Mouse (Mus musculus) adrenal gland, postnatal 36 days (tissue): ENCODE results near the gene 4930438A08Rik. TPM values are rescaled to one million over a fixed set of nuclear protein-coding genes. Genes with fewer than 3 reads are reported as not detected.
"Not testable (repeated sequence)": the region's sequence is repeated elsewhere in the genome, so short reads cannot be mapped to it uniquely, and the experiment has no call there.

ENCODE experiments used
- DNase-seq, 2 experiments: peaks; one replicate each; pipeline ENCODE4 v3.0.0; 2021; ENCODE audit warnings: mixed read lengths in 1 of 2
- long read RNA-seq, 2 experiments: library from polyadenylated mRNA; stranded (forward); transcript quantifications; one replicate each; pipeline ENCODE4 v2.0.0; 2021; ENCODE audit warnings: borderline sequencing depth in 2 of 2
- total RNA-seq, 2 experiments: library from RNA; stranded (reverse); gene quantifications; 2 replicates each; pipeline ENCODE4 v1.2.3; 2021

4930438A08Rik gene
- total RNA-seq, result not detected
- long read RNA-seq, experiment 1, result 0 reads
- long read RNA-seq, experiment 2, result 0 reads

DNA sequence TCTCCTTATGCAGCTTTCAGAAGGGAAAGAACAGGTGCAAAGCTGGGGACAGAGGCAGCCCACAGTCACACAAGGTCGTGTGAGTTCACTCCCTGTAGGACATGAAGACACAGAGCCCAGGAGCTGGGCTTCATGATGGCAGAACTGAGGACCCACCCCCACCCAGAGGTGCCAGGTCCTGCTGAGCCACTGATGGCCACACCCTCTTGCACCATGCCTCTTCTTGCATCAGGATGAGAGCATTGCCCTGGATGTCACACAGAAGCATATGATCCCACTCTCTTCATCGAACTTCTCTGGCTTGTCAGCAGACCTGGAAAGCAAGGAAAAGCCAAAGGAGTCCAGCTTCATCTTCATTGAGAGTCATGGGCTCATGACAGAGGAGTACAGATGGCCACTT, at the start of gene 4930438A08Rik:
TSS of gene 4930438A08Rik (plus strand) at position 228 of the 400 bp plus-strand sequence.
- no peak for DNase-seq

DNA sequence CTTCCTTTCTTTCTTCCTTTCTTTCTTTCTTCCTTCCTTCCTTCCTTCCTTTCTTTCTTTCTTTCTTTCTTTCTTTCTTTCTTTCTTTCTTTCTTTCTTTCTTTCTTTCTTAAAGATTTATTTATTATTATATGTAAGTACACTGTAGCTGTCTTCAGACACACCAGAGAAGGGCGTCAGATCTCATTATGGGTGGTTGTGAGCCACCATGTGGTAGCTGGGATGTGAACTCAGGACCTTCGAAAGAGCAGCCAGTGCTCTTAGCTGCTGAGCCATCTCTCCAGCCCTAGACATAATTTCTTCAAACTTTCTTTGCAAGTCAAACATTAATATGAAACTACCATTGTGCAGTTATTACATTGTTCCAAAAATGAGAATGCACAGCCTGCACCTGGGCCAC, 49.7 kb upstream of the 4930438A08Rik start:
- not testable (repeated sequence) for DNase-seq

DNA sequence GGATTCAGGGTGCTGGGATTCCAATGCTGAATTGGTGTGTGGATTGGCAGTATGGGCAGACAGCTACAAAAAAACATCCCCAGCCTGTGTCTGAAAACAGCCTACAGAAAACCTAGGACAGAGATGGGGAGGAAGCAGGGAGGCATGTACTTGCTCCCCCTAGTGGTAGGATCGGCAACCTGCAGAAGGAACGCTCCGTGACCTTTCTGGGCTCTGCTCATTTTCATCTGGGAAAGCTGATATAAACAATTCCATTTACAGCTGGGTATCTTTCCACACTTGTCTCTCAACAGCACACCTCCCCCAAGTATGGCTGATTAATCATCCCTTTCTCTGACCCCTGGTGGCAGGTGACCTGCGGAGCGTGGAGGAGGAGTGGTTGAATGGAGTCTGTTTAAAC, 48.9 kb upstream of the 4930438A08Rik start:
- peak; percentile 76 to 80 for DNase-seq

DNA sequence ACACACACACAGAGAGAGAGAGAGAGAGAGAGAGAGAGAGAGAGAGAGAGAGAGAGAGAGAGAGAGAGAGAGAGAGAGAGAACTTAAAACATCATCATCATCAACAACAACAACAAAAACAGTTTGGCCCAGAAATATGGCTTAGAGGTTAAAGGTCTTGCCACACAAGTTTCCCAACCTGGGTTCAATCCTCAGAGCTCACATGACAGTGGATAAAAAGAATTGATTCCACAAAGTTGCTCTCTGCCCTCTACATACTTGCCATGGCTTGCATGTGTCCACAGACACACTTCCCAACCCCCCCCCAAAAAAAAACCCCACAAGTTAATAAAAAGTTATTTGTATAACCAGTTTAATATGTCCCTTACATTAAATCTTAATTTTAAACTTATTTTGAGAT, 48.2 kb upstream of the 4930438A08Rik start:
- DNase-seq, result no peak

DNA sequence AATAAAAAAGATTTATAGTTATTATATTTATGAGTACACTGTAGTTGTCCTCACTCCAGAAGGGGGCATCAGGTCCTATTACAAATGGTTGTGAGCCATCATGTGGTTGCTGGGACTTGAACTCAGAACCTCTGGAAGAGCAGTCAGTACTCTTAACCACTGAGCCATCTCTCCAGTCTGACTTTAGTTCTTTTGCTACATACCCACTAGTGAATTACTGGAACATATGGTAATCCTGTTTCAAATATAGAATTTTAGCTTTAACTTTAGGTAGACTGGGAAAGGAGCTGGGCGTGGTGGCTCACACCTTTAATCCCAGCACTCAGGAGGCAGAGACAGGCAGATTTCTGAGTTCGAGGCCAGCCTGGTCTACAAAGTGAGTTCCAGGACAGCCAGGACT, 46.6 kb upstream of the 4930438A08Rik start:
- not testable (repeated sequence) for DNase-seq

DNA sequence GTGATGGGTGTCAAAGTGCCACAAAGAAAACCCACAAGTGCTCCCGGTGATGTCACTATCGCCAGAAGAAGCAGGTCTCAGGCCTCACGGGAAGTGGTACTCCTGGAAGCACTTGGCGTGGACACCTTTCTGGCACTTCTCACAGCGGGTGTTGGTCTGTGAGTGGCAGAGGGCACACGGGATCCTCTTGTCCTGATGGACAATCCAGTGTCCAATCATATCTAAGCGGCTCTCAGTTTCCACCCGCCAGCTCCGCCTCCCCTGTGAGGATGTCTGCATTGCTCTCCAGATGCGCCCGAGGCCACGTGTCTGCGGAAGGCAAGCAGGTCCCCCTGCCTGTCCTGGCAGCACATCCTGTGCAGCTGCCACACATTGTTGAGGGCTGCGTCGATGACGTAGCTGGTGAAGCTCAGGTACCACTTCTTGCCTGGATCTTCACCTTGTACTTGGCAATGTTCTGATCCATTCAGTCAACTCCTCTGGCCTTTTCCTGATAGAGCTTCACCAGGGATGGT, 44.1 kb upstream of the 4930438A08Rik start:
- DNase-seq, result no peak

DNA sequence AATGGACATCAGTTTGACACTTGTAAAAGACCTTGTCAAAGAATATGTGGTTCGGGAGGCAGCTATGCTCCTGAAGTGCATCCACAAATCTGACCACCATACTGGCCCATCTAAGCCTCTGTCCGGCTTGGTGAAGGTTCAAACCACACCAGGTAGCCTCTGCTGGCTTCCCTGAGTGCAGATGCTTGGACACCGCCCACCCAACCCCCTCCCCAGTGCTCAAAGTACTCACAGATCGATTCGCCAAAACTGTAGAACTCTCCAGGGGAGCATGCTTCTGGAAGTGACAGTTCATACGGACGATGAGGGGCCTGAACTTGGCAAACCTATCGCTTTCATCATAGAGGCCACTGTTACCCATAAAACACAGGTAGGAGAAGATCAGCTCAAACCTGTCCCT, 43.4 kb upstream of the 4930438A08Rik start:
- no peak for DNase-seq

DNA sequence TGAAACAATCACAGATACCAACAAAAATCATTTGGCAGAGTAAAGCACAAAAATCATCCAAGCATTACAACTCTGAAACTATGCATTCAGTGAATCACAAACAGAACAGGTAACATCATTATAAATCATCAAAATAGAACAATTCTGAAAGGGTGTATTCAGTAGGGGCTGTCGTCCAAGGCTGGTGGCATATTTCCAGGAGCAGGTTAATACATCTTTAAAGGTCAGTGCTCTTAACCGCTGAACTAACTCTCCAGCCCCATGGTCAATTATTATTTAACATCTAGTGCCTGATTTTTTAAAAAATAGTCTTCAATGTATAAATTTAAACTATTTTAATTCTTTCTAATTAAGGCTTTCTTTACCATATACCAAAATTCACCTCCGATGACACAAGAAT, 40.0 kb upstream of the 4930438A08Rik start:
- DNase-seq, result not testable (repeated sequence)

DNA sequence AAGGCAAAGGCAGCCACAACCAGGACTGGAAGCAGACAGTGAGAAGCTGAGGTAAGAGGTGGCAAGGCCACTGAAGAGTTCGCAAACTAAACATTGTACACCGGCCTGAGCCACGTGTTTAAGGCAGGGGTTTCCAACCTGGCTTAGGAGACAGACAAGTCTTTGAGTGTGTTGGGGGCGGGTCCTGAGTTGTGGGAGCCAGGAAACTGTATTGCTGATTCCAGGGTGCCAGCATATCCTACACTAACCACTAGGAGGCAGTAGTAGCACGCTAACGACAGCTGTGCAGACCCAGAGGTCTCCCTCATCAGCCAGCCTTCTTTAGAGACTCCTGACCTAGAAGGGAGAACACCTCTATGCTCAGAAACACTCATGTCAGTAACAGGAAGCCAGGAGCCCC, 39.4 kb upstream of the 4930438A08Rik start:
- peak; percentile 18 to 41 for DNase-seq

DNA sequence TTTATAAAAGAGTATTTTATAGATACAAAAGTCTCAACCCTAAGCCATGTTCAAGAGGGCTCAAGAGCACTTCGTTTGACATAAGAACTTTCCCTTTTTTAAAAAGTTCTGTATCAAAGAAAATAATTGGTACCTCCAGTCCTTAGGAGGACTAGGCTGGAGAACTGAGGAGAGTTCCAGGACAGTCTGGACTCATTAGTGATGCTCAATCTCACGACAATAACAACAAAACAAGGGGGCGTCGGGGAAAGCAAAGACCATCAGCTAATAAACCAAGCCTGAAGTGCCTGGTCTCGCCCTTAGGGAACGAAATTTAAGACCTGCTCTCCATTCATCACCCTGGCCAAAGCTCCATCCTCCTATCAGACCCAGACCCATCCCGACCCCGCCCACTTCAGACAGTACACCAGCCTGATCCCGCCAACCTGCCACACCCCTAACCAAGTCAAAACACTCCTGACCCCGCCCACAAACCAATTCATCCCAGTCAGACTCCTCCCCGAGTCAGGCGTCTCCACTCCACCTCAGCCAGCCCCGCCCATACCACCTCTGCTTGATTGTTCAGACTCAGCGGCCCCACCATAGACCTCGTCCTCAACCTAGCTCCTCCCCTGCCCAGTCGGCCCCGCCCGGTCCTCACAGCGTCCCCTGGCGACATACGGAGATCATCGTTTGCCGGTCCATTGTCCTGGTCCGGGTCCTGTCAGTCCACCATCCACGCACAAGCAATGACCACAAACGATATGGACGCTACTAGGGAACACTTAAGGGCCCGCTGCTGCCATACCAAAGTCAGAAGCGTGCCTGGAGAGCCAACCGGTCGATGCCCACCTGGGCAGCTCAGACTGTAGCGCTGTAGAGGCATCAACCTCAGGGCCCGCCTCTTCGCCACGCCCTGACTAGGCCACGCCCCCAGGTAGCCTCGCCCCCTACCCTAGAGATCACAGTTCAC, 35.5 kb upstream of the 4930438A08Rik start:
- peak; percentile 73 to 75 for DNase-seq

DNA sequence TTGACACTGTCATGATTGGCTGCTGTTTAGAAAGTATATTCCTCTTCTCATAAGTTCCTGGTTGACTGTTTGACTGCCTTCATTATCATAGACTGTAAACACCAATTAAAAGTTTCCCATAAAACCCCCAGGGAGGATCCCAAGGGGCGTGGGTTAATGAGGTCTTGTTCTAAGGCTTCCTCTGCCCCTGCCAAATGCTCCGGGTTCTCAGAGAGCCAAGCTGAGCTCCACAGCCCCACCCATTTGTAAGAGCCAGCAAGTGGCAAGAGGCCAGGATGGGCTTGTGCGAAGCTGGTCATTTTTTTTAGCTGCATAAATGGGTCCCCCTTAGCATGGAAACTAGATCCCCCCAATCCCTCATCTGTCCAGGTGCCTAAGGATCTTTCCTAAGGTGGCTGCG, 27.3 kb upstream of the 4930438A08Rik start:
- no peak for DNase-seq

DNA sequence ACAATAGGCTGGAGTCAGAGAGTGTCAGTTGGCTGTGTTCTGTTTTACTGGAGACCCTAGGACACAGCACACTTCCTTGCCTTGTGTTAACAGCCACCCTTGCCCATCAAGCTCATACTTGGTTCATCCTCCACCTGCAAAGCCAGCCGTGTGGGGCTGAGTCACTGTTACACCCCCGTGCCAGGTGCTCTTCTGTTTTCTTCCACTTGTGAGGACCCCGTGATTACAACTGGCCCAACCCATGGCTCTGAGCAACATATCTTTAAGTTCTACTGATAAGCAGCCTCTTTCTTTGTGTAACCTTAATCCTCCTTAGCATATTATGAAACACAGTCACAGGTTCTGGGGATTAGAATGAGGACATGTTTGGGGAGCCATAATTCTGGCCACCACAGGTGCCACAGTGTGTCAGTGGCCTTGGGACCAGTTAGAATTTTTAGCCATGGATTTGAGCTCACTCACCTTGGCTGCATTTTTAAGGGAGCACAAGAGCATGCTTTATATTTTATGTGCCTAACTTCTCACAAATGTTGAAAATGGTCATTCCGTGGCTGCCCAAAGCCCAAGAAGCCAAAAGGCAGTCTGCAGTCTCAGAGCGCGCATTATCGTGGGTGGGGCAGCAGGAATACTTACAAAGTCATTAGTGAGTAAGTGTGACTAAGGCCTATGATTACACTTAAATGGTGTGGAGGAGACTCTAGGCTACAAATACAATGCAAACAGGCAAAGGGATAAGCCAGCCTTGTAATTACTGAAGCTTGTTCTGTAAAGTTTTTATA, 25.2 kb upstream of the 4930438A08Rik start:
- DNase-seq, result no peak

DNA sequence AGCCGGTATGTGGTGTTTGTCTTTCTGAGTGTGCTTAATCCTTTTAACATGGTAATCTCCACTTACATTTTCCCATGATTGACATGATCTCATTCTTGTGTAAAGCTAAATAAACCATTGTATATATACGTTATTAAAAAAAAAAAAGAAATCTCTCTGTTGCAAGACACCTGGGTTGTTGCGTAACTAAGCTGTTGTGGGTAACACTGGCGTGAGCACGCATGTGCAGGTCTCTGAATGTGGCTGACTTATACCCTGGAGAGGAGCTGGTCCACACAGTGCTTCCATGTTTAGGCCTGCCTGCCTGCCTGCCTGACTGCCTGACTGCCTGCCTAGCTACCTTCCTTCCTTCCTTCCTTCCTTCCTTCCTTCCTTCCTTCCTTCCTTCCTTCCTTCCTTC, 24.0 kb upstream of the 4930438A08Rik start:
- DNase-seq, result no peak

DNA sequence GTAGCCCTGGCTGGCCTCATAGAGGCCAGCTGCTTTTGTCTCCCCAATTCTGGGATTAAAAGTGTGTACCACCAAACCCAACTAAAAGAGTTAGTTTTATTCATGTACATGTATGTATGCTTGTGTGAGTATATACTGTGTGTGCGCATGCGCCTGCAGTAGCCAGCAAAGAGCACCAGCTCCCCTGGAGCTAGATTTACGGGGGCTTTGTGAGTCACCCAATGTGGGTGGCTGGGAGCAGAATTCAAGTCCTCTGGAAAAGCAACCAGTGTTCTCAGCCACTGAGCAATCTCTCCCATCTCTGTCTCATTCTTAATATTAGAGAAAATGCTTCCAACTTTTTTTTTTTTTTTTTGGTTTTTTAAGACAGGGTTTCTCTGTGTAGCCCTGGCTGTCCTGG, 20.2 kb upstream of the 4930438A08Rik start:
- DNase-seq, result no peak

DNA sequence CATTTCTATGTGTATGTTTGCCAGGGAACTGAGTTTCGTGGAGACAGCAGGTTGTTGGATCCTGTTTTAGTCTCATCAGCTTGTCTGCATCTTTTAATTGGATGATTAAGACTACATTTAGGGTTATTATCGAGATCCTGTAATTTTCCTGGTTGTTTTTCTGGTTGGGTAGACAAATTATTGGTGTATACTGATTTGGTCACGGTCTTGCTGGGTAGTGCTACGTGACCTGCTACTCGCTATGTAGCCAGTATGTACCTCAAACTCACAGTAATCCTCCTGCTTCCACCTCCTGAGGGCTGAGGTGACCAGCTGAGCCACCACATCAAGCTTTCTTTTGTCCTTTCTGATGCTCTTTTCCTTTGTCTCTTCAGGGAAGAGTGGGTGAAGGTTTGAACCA, 16.8 kb upstream of the 4930438A08Rik start:
- no peak for DNase-seq

DNA sequence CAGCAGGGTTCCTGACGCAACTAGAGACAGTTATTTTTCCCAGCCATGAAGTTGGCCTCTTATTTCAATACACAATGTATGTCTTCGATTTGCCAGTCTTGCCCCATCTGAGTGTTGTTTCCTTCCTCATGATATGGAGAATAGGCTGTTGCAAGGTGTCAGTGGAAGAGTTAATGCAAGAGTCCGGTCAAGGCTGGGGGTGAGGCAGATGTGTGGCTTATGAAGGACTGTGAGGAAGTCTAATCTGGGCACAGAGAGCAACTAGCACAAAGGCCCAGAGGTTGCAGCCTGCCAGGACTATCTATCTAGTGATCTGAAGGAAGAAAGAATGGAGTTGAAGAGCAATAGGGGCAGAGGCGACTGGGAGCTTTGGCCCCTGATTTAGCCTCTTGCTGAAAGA, 14.4 kb upstream of the 4930438A08Rik start:
- DNase-seq, result no peak

DNA sequence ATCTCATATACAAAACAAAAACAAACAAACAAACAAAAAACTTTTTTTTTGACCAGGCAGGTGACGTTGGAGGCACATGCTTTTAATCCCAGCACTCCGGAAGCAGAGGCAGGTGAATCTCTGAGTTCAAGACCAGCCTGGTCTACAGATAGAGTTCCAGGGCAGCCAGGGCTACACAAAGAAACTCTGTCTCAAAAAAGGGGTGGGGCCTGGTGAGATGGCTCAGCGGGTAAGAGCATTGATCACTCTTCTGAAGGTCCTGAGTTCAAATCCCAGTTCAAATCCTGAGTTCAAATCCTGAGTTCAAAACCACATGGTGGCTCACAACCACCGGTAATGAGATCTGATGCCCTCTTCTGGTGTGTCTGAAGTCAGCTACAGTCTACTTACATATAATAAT, 12.8 kb upstream of the 4930438A08Rik start:
- DNase-seq, result no peak

DNA sequence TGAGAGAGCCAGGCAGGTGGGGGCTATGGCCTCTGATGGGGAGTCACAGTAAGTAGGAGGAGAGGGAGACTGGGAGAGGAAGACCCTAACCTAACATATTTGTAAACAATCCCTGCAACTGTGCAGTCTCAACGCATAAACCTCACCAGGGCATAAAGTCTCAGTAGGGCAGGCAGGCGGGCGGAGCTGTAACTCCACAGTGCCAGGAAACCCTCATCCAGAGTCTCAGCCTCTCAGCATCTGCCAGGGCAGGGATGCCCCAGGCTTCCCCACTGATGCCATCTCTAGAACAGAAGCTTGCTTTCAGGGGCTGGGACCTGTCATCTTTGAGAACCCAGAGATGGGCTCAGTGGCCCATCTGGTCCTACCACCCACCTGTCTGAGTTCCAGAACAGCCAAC, 12.3 kb upstream of the 4930438A08Rik start:
- DNase-seq, result no peak

DNA sequence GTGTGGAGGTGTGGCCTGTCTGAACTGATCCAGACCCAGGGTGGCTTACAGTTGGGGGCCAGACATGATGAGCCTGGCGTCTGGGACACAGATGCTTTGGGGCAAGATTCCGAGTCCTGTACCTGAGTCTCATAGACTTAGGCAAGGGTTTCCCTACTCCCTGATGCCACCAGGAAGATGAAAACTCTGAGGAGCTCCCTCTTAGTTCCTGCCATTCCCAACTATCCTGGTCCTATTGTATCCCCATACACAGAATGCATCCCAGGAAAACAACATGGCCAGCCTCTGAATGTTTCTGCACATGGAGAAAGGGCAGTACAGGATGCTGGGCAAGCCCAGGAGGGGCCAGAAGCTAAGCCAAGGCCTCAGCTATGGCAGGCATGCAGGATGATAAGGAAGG, 11.1 kb upstream of the 4930438A08Rik start:
- no peak for DNase-seq

DNA sequence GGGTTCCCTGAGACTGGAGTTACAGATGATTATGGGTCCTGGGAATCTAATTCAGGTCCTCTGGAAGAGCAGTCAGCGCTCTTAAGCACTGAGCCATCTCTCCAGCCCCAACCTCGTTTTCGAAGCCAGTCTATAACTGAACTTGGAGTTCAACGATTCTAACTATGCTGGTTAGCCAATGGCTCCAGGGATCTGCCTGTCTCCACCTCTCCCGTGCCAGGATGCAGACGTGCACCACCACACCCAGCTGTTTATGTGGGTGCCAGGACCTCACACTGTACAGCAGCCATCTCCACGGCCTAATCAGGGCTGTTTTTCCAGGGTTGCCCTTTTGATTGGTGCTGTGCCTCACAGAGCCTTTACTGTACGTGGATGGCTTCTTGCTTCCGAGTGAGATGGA, 10.1 kb upstream of the 4930438A08Rik start:
- DNase-seq, result no peak

DNA sequence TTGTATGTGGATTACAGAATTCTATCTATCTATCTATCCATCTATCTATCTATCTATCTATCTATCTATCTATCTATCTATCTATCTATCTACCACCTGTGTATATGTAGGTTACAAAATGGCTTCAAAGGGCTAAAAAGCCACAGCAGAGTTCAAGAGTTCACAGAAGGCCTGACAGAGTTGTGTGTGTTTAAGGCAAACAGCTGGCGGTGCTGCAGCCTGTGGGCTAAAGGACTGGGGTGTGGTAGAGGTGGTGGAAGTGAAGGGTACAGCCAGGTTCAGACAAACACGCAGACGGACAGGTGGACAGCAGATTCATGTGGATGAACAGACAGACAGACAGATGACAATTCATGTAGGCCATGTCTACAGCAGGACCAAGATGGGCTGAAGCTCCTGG, 6.3 kb upstream of the 4930438A08Rik start:
- no peak for DNase-seq

DNA sequence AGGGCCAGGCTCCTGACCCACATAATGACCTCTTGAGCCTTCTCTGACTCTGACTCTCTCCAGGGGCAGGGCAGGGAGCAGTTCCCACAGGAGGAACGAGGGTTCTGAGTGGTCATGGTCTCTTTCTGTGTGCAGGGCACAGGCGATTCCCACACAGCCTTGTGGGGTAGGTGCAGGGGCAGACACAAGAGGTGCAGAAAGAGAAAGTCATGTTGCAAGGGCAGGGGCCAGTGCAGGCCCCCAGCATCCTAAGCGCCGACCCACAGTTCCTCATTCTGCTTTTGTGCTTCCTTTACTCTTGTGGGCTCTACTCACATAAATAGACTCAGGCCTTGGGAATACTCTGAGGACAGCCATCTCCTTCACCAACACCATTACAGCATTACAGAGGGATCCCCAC, 1.2 kb downstream of the 4930438A08Rik start:
- DNase-seq, result no peak

DNA sequence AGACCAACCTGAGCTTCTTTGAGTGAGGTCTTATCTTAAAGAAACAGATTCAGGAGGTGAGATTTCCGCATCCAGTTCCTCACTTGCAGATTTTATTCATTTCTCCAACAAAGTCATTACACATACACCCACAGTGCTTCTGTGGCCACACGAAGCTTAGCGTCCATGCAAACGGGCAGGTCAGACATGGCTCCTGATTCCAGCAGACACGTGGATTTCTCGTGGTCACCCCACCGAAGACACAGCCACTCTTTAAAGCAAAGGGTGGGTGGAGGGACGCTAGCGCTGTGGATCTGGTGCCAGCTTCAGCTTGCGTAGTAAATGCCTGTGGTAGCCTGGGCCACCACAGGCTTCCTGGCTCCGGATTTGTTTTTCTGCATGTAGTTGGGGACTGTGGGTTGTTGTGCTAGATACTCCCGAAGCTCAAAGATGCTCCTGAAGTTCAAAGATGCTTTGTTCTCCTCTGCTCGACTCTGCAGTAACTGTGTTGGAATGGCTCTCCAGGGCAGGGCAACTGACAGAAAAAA, 7.4 kb downstream of the 4930438A08Rik start:
- DNase-seq, result no peak
